Mouse (Mus musculus) E14TG2a.4 (cell line): ENCODE data around the gene Nomo1.

Experiments used
- H3K27me3 ChIP-seq: 2 replicates; pipeline ENCODE4 v1.6.1; 2014; ENCODE audit warnings: low read length, control low read depth; ENCODE audit not compliant: insufficient read depth
- H3K36me3 ChIP-seq: 2 replicates; pipeline ENCODE4 v1.6.1; 2014; ENCODE audit warnings: low read length, control low read depth; ENCODE audit not compliant: insufficient read depth
- H3K4me1 ChIP-seq: replicated peaks from 2 replicates; pipeline ENCODE4 v1.6.1; 2014; ENCODE audit warnings: low read depth, low read length, control low read depth
- H3K4me3 ChIP-seq: replicated peaks from 2 replicates; pipeline ENCODE4 v1.5.1; 2014; ENCODE audit warnings: mild to moderate bottlenecking, low read length
- H3K9me3 ChIP-seq: 2 replicates; pipeline ENCODE4 v1.6.1; 2014; ENCODE audit warnings: low read length, control low read depth
- CTCF ChIP-seq: conservative IDR thresholded peaks from 2 replicates; pipeline ENCODE4 v1.5.1; 2014; ENCODE audit warnings: low read length
- NANOG ChIP-seq: IDR thresholded peaks from 2 replicates; pipeline ENCODE4 v1.6.1; 2014; ENCODE audit warnings: borderline replicate concordance, low read length, mixed read lengths
- POU5F1 ChIP-seq: IDR thresholded peaks from 2 replicates; pipeline ENCODE4 v1.6.1; 2014; ENCODE audit warnings: low read length, borderline replicate concordance

Gene Nomo1

GRCm38 (mm10) chr7:46113435-46113834, 79.9 kb downstream of the Nomo1 start:
- peaks cover 19% of the 10 kb centered on the region for H3K9me3 ChIP-seq
- no peaks in the 10 kb centered on the region for H3K36me3 ChIP-seq
- H3K27me3 ChIP-seq, result no peaks in the 10 kb centered on the region
- H3K4me1 ChIP-seq, result no peaks in the 10 kb centered on the region
- TF ChIP-seq NANOG, result no peak
- TF ChIP-seq POU5F1, result no peak
- no peak for TF ChIP-seq CTCF
- H3K4me3 ChIP-seq, result no peak overlapping the region

GRCm38 (mm10) chr7:46116118-46116581, 82.7 kb downstream of the Nomo1 start:
- H3K9me3 ChIP-seq, result no peaks in the 10 kb centered on the region
- H3K36me3 ChIP-seq, result no peaks in the 10 kb centered on the region
- H3K4me1 ChIP-seq, result no peaks in the 10 kb centered on the region
- no peaks in the 10 kb centered on the region for H3K27me3 ChIP-seq
- H3K4me3 ChIP-seq, result no peak overlapping the region
- TF ChIP-seq NANOG, result no peak
- no peak for TF ChIP-seq CTCF
- TF ChIP-seq POU5F1, result no peak

DNA sequence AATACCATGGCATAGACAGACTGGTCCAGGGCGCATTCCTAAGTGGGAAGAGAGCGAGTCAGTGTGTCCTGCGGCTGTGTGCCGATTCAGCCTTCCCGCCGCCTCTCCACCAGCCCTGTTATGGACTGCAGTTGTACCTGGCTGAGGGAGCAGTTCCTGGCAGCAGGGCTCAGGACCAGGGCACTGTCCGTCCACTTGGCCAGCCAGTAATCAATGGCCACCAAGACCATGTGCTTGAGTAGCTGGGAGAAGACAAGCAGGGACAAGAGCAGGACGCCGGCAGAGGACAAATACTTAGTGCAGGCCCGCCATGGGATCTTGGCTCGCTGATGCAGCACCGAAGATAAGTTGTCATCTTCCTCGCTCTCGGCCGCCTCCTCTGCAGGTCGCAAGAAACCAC, 83.5 kb downstream of the Nomo1 start:
- TF ChIP-seq CTCF (no peak), NANOG (no peak), POU5F1 (no peak)
- Histone ChIP-seq H3K4me3 (no peak overlapping the region), H3K36me3 (no peaks in the 10 kb centered on the region), H3K9me3 (peaks cover 3% of the 10 kb centered on the region), H3K4me1 (no peaks in the 10 kb centered on the region), H3K27me3 (no peaks in the 10 kb centered on the region)

DNA sequence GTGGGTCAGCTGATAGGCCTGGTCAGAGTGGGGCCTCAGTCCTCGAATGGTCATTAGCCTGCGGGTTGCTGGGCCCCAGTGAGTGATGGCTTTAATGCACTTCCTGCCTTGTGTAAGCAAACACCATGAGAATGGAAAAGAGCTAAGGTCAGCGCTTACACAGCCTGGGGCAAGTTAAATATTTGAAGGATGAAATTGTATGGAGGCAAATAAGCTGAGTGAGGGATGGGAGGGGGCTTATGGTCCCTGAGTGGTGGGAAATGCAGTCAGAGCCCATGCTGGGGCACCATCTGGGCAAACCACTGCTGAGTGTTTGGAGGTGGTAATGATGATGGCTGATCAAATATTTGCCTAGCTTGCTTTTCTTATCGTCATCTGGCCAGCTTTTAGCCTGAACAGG, 89.5 kb downstream of the Nomo1 start:
- TF ChIP-seq POU5F1 (no peak), CTCF (no peak), NANOG (no peak)

GRCm38 (mm10) chr7:46124460-46124859, 91.0 kb downstream of the Nomo1 start:
- no peaks in the 10 kb centered on the region for H3K4me1 ChIP-seq
- no peaks in the 10 kb centered on the region for H3K36me3 ChIP-seq
- H3K27me3 ChIP-seq, result 0 out of 2 replicates have a peak, but pooled peaks cover 2% of the 10 kb centered on the region
- no peak overlapping the region for H3K4me3 ChIP-seq
- H3K9me3 ChIP-seq, result peaks cover 15% of the 10 kb centered on the region
- TF ChIP-seq NANOG, result no peak
- no peak for TF ChIP-seq CTCF
- TF ChIP-seq POU5F1, result no peak

More for the DNA sequence above, 89.5 kb downstream of the Nomo1 start:
- peaks cover 15% of the 10 kb centered on the region for H3K9me3 ChIP-seq
- H3K4me3 ChIP-seq, result no peak overlapping the region
- no peaks in the 10 kb centered on the region for H3K36me3 ChIP-seq
- no peaks in the 10 kb centered on the region for H3K4me1 ChIP-seq
- H3K27me3 ChIP-seq, result 0 out of 2 replicates have a peak, but pooled peaks cover 2% of the 10 kb centered on the region

DNA sequence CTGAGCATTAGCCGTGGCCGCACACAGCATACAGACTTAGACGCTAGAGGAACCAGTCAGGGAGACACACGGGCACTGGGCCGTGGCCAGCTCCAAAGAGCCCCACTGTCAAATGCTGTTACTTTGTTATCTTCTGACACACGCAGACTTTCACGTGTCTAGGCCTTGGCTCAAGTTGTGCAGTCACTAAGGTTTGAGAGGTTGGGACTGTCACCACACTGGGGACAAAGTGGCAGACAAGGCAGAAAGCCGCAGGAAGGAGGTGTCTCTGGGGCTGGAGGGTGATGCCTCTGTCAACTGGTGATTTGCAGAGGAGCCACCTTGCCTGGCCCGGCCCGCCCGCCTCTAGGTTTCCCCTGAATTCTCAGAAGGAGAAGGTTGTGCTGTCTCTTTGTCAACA, 91.8 kb downstream of the Nomo1 start:
- TF ChIP-seq NANOG, result no peak
- no peaks in the 10 kb centered on the region for H3K36me3 ChIP-seq
- peaks cover 15% of the 10 kb centered on the region for H3K9me3 ChIP-seq
- 0 out of 2 replicates have a peak, but pooled peaks cover 2% of the 10 kb centered on the region for H3K27me3 ChIP-seq
- no peaks in the 10 kb centered on the region for H3K4me1 ChIP-seq
- no peak overlapping the region for H3K4me3 ChIP-seq

- 0 out of 2 replicates have a peak, but pooled peaks cover 2% of the 10 kb centered on the region for H3K27me3 ChIP-seq
- H3K9me3 ChIP-seq, result 0 out of 2 replicates have a peak, but pooled peaks cover under 1% of the 10 kb centered on the region
- no peaks in the 10 kb centered on the region for H3K36me3 ChIP-seq
- no peak for TF ChIP-seq POU5F1
- TF ChIP-seq CTCF, result no peak
- H3K4me1 ChIP-seq, result no peaks in the 10 kb centered on the region
- H3K4me3 ChIP-seq, result no peak overlapping the region
These were observed 94.7 kb downstream of the Nomo1 start for GRCm38 (mm10) chr7:46128196-46128595.

- H3K27me3 ChIP-seq, result peaks cover 2% of the 10 kb centered on the region; the same call in 1 of the 2 replicates
- H3K36me3 ChIP-seq, result no peaks in the 10 kb centered on the region
- TF ChIP-seq NANOG (no peak), CTCF (no peak), POU5F1 (no peak)
- H3K4me3 ChIP-seq, result no peak overlapping the region
- no peaks in the 10 kb centered on the region for H3K9me3 ChIP-seq
- no peaks in the 10 kb centered on the region for H3K4me1 ChIP-seq
These were observed 96.1 kb downstream of the Nomo1 start for GRCm38 (mm10) chr7:46129463-46130179.

- Histone ChIP-seq H3K4me3 (no peak overlapping the region), H3K9me3 (no peaks in the 10 kb centered on the region), H3K27me3 (peaks cover 3% of the 10 kb centered on the region; the same call in 1 of the 2 replicates), H3K4me1 (no peaks in the 10 kb centered on the region), H3K36me3 (no peaks in the 10 kb centered on the region)
- TF ChIP-seq CTCF, result no peak
- TF ChIP-seq NANOG, result no peak
- TF ChIP-seq POU5F1, result no peak
These were observed 97.2 kb downstream of the Nomo1 start for GRCm38 (mm10) chr7:46130723-46131122.
